16 mouse cellular contexts compared by ENCODE assay signal in genomic region chr15:5119192-5119591, GRCm38 (mm10). TPM values are rescaled to one million over a fixed set of nuclear protein-coding genes. Genes with fewer than 3 reads are reported as not detected.
"Had no signal": no experiment of that assay in that cellular context is flagged by ENCODE, and none has a peak within 500 bp of the region (broad histone marks: within the 10 kb centered on the region; RNA-seq: fewer than 3 reads in every experiment).

No protein-coding gene starts in this region.

- H3K4me2 ChIP-seq: neural tube, embryonic 15.5 days had no signal

- H3K4me3 ChIP-seq: limb, embryonic 13.5 days; neural tube, embryonic 15.5 days had no signal

- H3K27ac ChIP-seq: limb, embryonic 13.5 days; neural tube, embryonic 15.5 days had no signal

- DNase-seq: kidney, adult 8-10 months; kidney, postnatal 36 days; left cerebral cortex, postnatal 4 days; lung, adult 18-20 months; midbrain, embryonic 14.5 days; right cerebral cortex, adult 18-20 months; right cerebral cortex, postnatal 4 days; spleen, adult 18-20 months; thymus, adult 18-20 months; thymus, postnatal 14 days had no signal

- H3K9ac ChIP-seq: limb, embryonic 13.5 days; neural tube, embryonic 15.5 days had no signal

- H3K27me3 ChIP-seq: limb, embryonic 13.5 days; neural tube, embryonic 15.5 days had no signal

- H3K9me3 ChIP-seq: limb, embryonic 13.5 days; neural tube, embryonic 15.5 days had no signal

- ATAC-seq: intestine, embryonic 16.5 days had no signal

RNA-seq across cellular contexts. Expression of gene C7, which starts 55.7 kb away (rescaled TPM):
- total RNA-seq: megakaryocyte progenitor cell, adult 5-6 weeks had no signal
- polyA plus RNA-seq: myocyte; stomach, embryonic 14.5 days had no signal
